Mouse (Mus musculus): ENCODE measurements at regions not wholly inside any gene's neighbourhood (a gene's known extent, or its start where the extent isn't known, plus 50 kb on each side); places are given as distances from the start of the nearest gene placed in this dataset.
"Not testable (repeated sequence)": the region's sequence is repeated elsewhere in the genome, so short reads cannot be mapped to it uniquely, and the experiment has no call there.

DNA sequence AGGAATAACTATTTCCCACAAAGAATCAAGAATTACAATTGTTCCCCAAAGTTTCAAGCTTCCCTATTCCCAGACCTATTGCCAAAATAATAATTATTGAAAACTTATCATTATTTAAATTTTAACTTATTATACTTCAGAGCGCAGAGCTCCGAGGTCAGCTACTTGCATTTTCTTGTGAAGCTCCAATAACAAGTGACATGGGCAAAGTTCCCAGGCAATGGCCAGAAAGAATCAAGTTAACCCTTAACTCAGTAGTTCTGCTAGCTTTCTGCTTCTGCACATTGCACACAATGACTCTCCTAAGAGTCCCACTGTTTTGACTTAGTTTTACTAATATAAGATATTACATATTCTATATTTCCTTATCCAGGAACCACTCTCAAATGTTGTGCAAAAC, 1308.5 kb upstream of the Adam24 start:
- not testable (repeated sequence) for ATAC-seq (ENCODE audit: insufficient number of reproducible peaks, insufficient read depth, low FRiP score, low read depth); H3K9ac ChIP-seq (ENCODE audit: low read length); H3K4me3 ChIP-seq (ENCODE audit: control insufficient read depth in 1 of 2, insufficient read depth in 1 of 2, low read depth in 1 of 2, low read length in 2 of 2); H3K4me2 ChIP-seq (ENCODE audit: low read length); H3K9me3 ChIP-seq (ENCODE audit: control insufficient read depth, low read length); H3K4me1 ChIP-seq (ENCODE audit: control insufficient read depth in 2 of 2, insufficient read depth in 2 of 2, low read length in 2 of 2); H3K27me3 ChIP-seq (ENCODE audit: control insufficient read depth, insufficient read depth, low read length); H3K36me3 ChIP-seq (ENCODE audit: control insufficient read depth, insufficient read depth, low read length); H3K27ac ChIP-seq (replicated peaks in 1 of 2; ENCODE audit: control insufficient read depth in 1 of 2, insufficient read depth in 1 of 2, low read depth in 2 of 2, low read length in 2 of 2)
- WGBS: 65% methylated on average over 2 of the region's 2 CpGs
